Mouse (Mus musculus) heart, embryonic 11.5 days (tissue): ENCODE measurements around the gene Mbtps1. TPM values are rescaled to one million over a fixed set of nuclear protein-coding genes. Genes with fewer than 3 reads are reported as not detected.
A peak's percentile ranks its signal among the peaks of the same experiment; 100 is the strongest.

ENCODE experiments used
- ATAC-seq: fragments of 200-750 bp; cut with Nextera tagmentation; replicated peaks from 2 replicates; pipeline ENCODE4 v1.8.0; 2017; ENCODE audit warnings: moderate library complexity; ENCODE audit not compliant: insufficient number of reproducible peaks, low FRiP score, low TSS enrichment
- H3K27ac ChIP-seq: fragments of 300-500 bp; sonication (generic); 2 replicates; pipeline ENCODE4 v1.5.1; 2014; ENCODE audit warnings: mild to moderate bottlenecking, low read depth, low read length
- H3K27me3 ChIP-seq: fragments of 300-500 bp; sonication (generic); 2 replicates; pipeline ENCODE4 v1.6.1; 2014; ENCODE audit warnings: mild to moderate bottlenecking, low read length, mixed read lengths; ENCODE audit not compliant: control insufficient read depth, insufficient read depth
- H3K36me3 ChIP-seq: fragments of 300-500 bp; sonication (generic); 2 replicates; pipeline ENCODE4 v1.6.1; 2014; ENCODE audit warnings: mild to moderate bottlenecking, low read length, moderate library complexity, mixed read lengths; ENCODE audit not compliant: control insufficient read depth, insufficient read depth
- H3K4me1 ChIP-seq: fragments of 300-500 bp; sonication (generic); 2 replicates; pipeline ENCODE4 v1.6.1; 2014; ENCODE audit warnings: low read length; ENCODE audit not compliant: control insufficient read depth, insufficient read depth
- H3K4me2 ChIP-seq: fragments of 300-500 bp; sonication (generic); 2 replicates; pipeline ENCODE4 v1.6.1; 2014; ENCODE audit warnings: mild to moderate bottlenecking, moderate library complexity
- H3K4me3 ChIP-seq: fragments of 300-500 bp; sonication (generic); 2 replicates; pipeline ENCODE4 v1.5.1; 2014; ENCODE audit warnings: low read depth, low read length
- H3K9ac ChIP-seq: fragments of 300-500 bp; sonication (generic); 2 replicates; pipeline ENCODE4 v1.6.1; 2014; ENCODE audit warnings: mild to moderate bottlenecking, low read depth, low read length, moderate library complexity
- H3K9me3 ChIP-seq: fragments of 300-500 bp; sonication (generic); replicated peaks from 2 replicates; pipeline ENCODE4 v1.6.1; 2016; ENCODE audit warnings: low read length; ENCODE audit not compliant: control insufficient read depth
- WGBS: fragments of 180-500 bp; shearing (Covaris S2); extraction: QIAGEN DNeasy Blood & Tissue Kit; methylation state at CpG from one replicate; pipeline ENCODE4 v1.1.7; 2014; ENCODE audit not compliant: insufficient replicate concordance; 5-methylcytosine and 5-hydroxymethylcytosine counted together
- polyA plus RNA-seq: library from polyadenylated mRNA; unstranded; fragments of >200 nt; fragmentation: Nextera tagmentation; extraction: Ambion mirVana; gene quantifications from 2 replicates; pipeline ENCODE4 v1.2.1, GENCODE M21; 2014

Gene Mbtps1
- polyA plus RNA-seq, 1 experiment from 2014 or later = 63.6 TPM

- no peak overlapping the region for H3K4me3 ChIP-seq
- ATAC-seq = no peak
- H3K4me1 ChIP-seq = peaks cover 21% of the 10 kb centered on the region
- H3K27me3 ChIP-seq = peaks cover 13% of the 10 kb centered on the region
- H3K4me2 ChIP-seq = no peak overlapping the region
- peaks cover 16% of the 10 kb centered on the region for H3K36me3 ChIP-seq
- H3K9me3 ChIP-seq = no peaks in the 10 kb centered on the region
- no peak overlapping the region for H3K27ac ChIP-seq
- WGBS = 68% methylated on average over 8 of the region's 8 CpGs
- no peak overlapping the region for H3K9ac ChIP-seq
Measured at GRCm38 (mm10) chr8:119506106-119506505, 52.4 kb downstream of the Mbtps1 start.

GRCm38 (mm10) chr8:119505488-119505887 is 53.0 kb downstream of the Mbtps1 start:
- no peak overlapping the region for H3K27ac ChIP-seq

GRCm38 (mm10) chr8:119503191-119503767 is 55.3 kb downstream of the Mbtps1 start:
- H3K4me2 ChIP-seq = no peak overlapping the region
- no peaks in the 10 kb centered on the region for H3K9me3 ChIP-seq
- H3K9ac ChIP-seq = no peak overlapping the region
- no peak overlapping the region for H3K27ac ChIP-seq
- no peak overlapping the region for H3K4me3 ChIP-seq
- peaks cover 18% of the 10 kb centered on the region for H3K4me1 ChIP-seq
- peaks cover 13% of the 10 kb centered on the region for H3K27me3 ChIP-seq
- WGBS = 45% methylated on average over 10 of the region's 10 CpGs
- H3K36me3 ChIP-seq = peaks cover 2% of the 10 kb centered on the region
- no peak for ATAC-seq

More at GRCm38 (mm10) chr8:119505488-119505887, 53.0 kb downstream of the Mbtps1 start:
- Histone ChIP-seq H3K4me2 (no peak overlapping the region), H3K9me3 (no peaks in the 10 kb centered on the region), H3K36me3 (peaks cover 14% of the 10 kb centered on the region), H3K4me1 (peaks cover 18% of the 10 kb centered on the region), H3K27me3 (peaks cover 13% of the 10 kb centered on the region), H3K9ac (no peak overlapping the region; the same call in 1 of the 2 replicates), H3K4me3 (no peak overlapping the region)
- no peak for ATAC-seq
- WGBS = 28% methylated on average over 9 of the region's 9 CpGs

- no peak for ATAC-seq
- H3K36me3 ChIP-seq = no peaks in the 10 kb centered on the region
- 31% methylated on average over 4 of the region's 4 CpGs for WGBS
- peaks cover 18% of the 10 kb centered on the region for H3K27me3 ChIP-seq
- H3K4me1 ChIP-seq = peaks cover 18% of the 10 kb centered on the region
- H3K9me3 ChIP-seq = no peaks in the 10 kb centered on the region
- H3K27ac ChIP-seq = no peak overlapping the region
- no peak overlapping the region for H3K4me2 ChIP-seq
- no peak overlapping the region for H3K4me3 ChIP-seq
- H3K9ac ChIP-seq = 0 out of 2 replicates have a peak overlapping the region, but pooled peaks have one; percentile 28
Measured at GRCm38 (mm10) chr8:119502111-119502510, 56.4 kb downstream of the Mbtps1 start.

- no peaks in the 10 kb centered on the region for H3K36me3 ChIP-seq
- WGBS = 47% methylated on average over 5 of the region's 5 CpGs
- no peak within 1 kb of the TSS for H3K4me3 ChIP-seq
- H3K4me1 ChIP-seq = peaks cover 18% of the 10 kb centered on the region
- peaks cover 18% of the 10 kb centered on the region for H3K27me3 ChIP-seq
- no peak within 1 kb of the TSS for H3K4me2 ChIP-seq
- no peak within 1 kb of the TSS for H3K27ac ChIP-seq
- H3K9ac ChIP-seq = 0 out of 2 replicates have a peak within 1 kb of the TSS, but pooled peaks have one; percentile 28
- no peak for ATAC-seq
- no peaks in the 10 kb centered on the region for H3K9me3 ChIP-seq
Measured at GRCm38 (mm10) chr8:119501598-119501997, 56.9 kb downstream of the Mbtps1 start, which contains the start of gene Slc38a8. TSS of gene Slc38a8 (minus strand) at chr8:119501698.

- no peak overlapping the region for H3K4me3 ChIP-seq
- no peak for ATAC-seq
- H3K9me3 ChIP-seq = no peaks in the 10 kb centered on the region
- H3K36me3 ChIP-seq = no peaks in the 10 kb centered on the region
- H3K4me2 ChIP-seq = no peak overlapping the region
- 90% methylated on average over 2 of the region's 2 CpGs for WGBS
- no peak overlapping the region for H3K9ac ChIP-seq
- H3K4me1 ChIP-seq = peaks cover 9% of the 10 kb centered on the region
- H3K27me3 ChIP-seq = peaks cover 18% of the 10 kb centered on the region
- H3K27ac ChIP-seq = no peak overlapping the region
Measured at GRCm38 (mm10) chr8:119499836-119500235, 58.7 kb downstream of the Mbtps1 start.

GRCm38 (mm10) chr8:119496848-119497247 is 61.7 kb downstream of the Mbtps1 start:
- WGBS = 23% methylated on average over 6 of the region's 6 CpGs
- 0 out of 2 replicates have a peak overlapping the region, but pooled peaks have one; percentile 3 for H3K9ac ChIP-seq
- peaks cover 9% of the 10 kb centered on the region for H3K27me3 ChIP-seq
- H3K9me3 ChIP-seq = no peaks in the 10 kb centered on the region
- no peak overlapping the region for H3K4me3 ChIP-seq
- H3K27ac ChIP-seq = no peak overlapping the region
- no peaks in the 10 kb centered on the region for H3K4me1 ChIP-seq
- no peaks in the 10 kb centered on the region for H3K36me3 ChIP-seq
- H3K4me2 ChIP-seq = no peak overlapping the region
- ATAC-seq = no peak

GRCm38 (mm10) chr8:119487093-119487492 is 71.4 kb downstream of the Mbtps1 start:
- no peaks in the 10 kb centered on the region for H3K9me3 ChIP-seq
- no peak overlapping the region for H3K4me3 ChIP-seq
- 74% methylated on average over 7 of the region's 7 CpGs for WGBS
- no peak overlapping the region for H3K9ac ChIP-seq
- no peak overlapping the region for H3K4me2 ChIP-seq
- no peaks in the 10 kb centered on the region for H3K36me3 ChIP-seq
- ATAC-seq = no peak
- peaks cover 16% of the 10 kb centered on the region for H3K4me1 ChIP-seq
- no peaks in the 10 kb centered on the region for H3K27me3 ChIP-seq
- H3K27ac ChIP-seq = no peak overlapping the region
